Mouse (Mus musculus): Measurements from ENCODE around the gene Cdh11.

GRCm38 (mm10) chr8:102685023-102685422 lies 100.4 kb downstream of the Cdh11 start:
- TF ChIP-seq POLR2A (IDR thresholded peaks at IDR 0.05; ENCODE audit: control insufficient read depth in 1 of 2, insufficient read depth in 1 of 2, low read depth in 1 of 2, low read length in 2 of 2, poor library complexity in 1 of 2) (no peak), CTCF (IDR thresholded peaks at IDR 0.05 in 2 of 3, conservative IDR thresholded peaks at IDR 0.05 in 1 of 3; ENCODE audit: control insufficient read depth in 1 of 3, insufficient read depth in 1 of 3, low read depth in 2 of 3, low read length in 3 of 3, poor library complexity in 1 of 3, severe bottlenecking in 1 of 3) (no peak), UBTF (IDR thresholded peaks at IDR 0.05; ENCODE audit: borderline replicate concordance, insufficient read depth, low read depth, low read length) (no peak), MEF2A (IDR thresholded peaks at IDR 0.05; ENCODE audit: extremely low read depth, insufficient replicate concordance, low read depth, low read length, poor library complexity, severe bottlenecking) (no peak), MAZ (IDR thresholded peaks at IDR 0.05; ENCODE audit: low read depth, low read length) (no peak), BHLHE40 (IDR thresholded peaks at IDR 0.05; ENCODE audit: borderline replicate concordance, low read depth, low read length) (no peak), CHD1 (IDR thresholded peaks at IDR 0.05; ENCODE audit: low read depth, low read length) (no peak)
